Mouse (Mus musculus): ENCODE results near the gene Ube2a.

Ube2a gene

GRCm38 (mm10) chrX:36901655-36902054, 28.0 kb downstream of the Ube2a start:
- in situ Hi-C loops (cut with MboI): loop anchor here (10.0 kb wide), 1 partner anchor 67 kb away; no protein-coding TSS in a partner anchor

- in situ Hi-C loops (cut with MboI): loop anchor here (10.0 kb wide), 1 partner anchor 68 kb away; no protein-coding TSS in a partner anchor
These were observed 28.8 kb downstream of the Ube2a start, which contains the start of gene Nkrf for GRCm38 (mm10) chrX:36902321-36903114. Gene Nkrf, minus strand, starts transcription at chrX:36902899.

GRCm38 (mm10) chrX:36903115-36903768, 29.5 kb downstream of the Ube2a start:
- in situ Hi-C loops (cut with MboI): loop anchor here (10.0 kb wide), 1 partner anchor 68 kb away; no protein-coding TSS in a partner anchor

- in situ Hi-C loops (cut with MboI): loop anchor here (10.0 kb wide), 1 partner anchor 72 kb away; no protein-coding TSS in a partner anchor
These were observed 32.8 kb downstream of the Ube2a start for GRCm38 (mm10) chrX:36906539-36906938.

GRCm38 (mm10) chrX:36911343-36911742, 37.6 kb downstream of the Ube2a start:
- in situ Hi-C loops (cut with MboI): no loop called here

GRCm38 (mm10) chrX:36917749-36918148, 44.0 kb downstream of the Ube2a start:
- in situ Hi-C loops (cut with MboI): no loop called here

- in situ Hi-C loops (cut with MboI): no loop called here
These were observed 47.6 kb downstream of the Ube2a start for GRCm38 (mm10) chrX:36921346-36921745.

- in situ Hi-C loops (cut with MboI): no loop called here
These were observed 55.1 kb downstream of the Ube2a start for GRCm38 (mm10) chrX:36928791-36929190.

GRCm38 (mm10) chrX:36929694-36930093, 56.0 kb downstream of the Ube2a start:
- in situ Hi-C loops (cut with MboI): no loop called here

- in situ Hi-C loops (cut with MboI): no loop called here
These were observed 56.9 kb downstream of the Ube2a start for GRCm38 (mm10) chrX:36930574-36930973.

Data from mature B cell (primary cell).